Mouse (Mus musculus) cerebellum, adult 9-11 months (tissue): ENCODE measurements around the gene Atp6v1d.

ENCODE experiments used
- DNase-seq: peaks from one replicate; pipeline ENCODE4 v3.0.0; 2022

The Atp6v1d gene

GRCm38 (mm10) chr12:78790791-78791190 is 70.6 kb downstream of the Atp6v1d start:
- DNase-seq = no peak
